8 mouse cellular contexts compared by ENCODE assay signal in genomic region chr2:16356106-16356818, GRCm38 (mm10). TPM values are rescaled to one million over a fixed set of nuclear protein-coding genes. Genes with fewer than 3 reads are reported as not detected.
DNase-seq lines count a peak whose midpoint lies in the region; ATAC-seq and TF ChIP-seq lines count a peak whose summit lies in the region.

Gene Plxdc2, plus strand, starts transcription at chr2:16356304.

- peak within 1 kb of the TSS; percentile 82 for H3K4me2 ChIP-seq in embryonic facial prominence, embryonic 13.5 days

- H3K27me3 ChIP-seq in embryonic facial prominence, embryonic 13.5 days = no peaks in the 10 kb centered on the region
- no peaks in the 10 kb centered on the region for H3K27me3 ChIP-seq in kidney, adult 2 months (replicated peaks; ENCODE audit: control insufficient read depth, insufficient read depth, low read length)
- no peaks in the 10 kb centered on the region for H3K27me3 ChIP-seq in limb, embryonic 10.5 days (ENCODE audit: low read depth, poor library complexity, severe bottlenecking)
- H3K27me3 ChIP-seq in midbrain, embryonic 10.5 days (ENCODE audit: low read depth, poor library complexity, severe bottlenecking) = peaks cover 16% of the 10 kb centered on the region
- H3K27me3 ChIP-seq in small intestine, adult 2 months (ENCODE audit: control insufficient read depth, insufficient read depth, low read length) = peaks cover 3% of the 10 kb centered on the region; the same call in 1 of the 2 replicates

- WGBS in embryonic facial prominence, embryonic 13.5 days = under 1% methylated on average over 45 of the region's 45 CpGs
- under 1% methylated on average over 43 of the region's 45 CpGs for WGBS in kidney, adult 2 months
- WGBS in limb, embryonic 10.5 days = under 1% methylated on average over 45 of the region's 45 CpGs
- WGBS in midbrain, embryonic 10.5 days = under 1% methylated on average over 45 of the region's 45 CpGs
- WGBS in small intestine, adult 2 months = 3% methylated on average over 45 of the region's 45 CpGs

- H3K27ac ChIP-seq in embryonic facial prominence, embryonic 13.5 days = peak within 1 kb of the TSS; percentile 87
- peak within 1 kb of the TSS; percentile 95 for H3K27ac ChIP-seq in kidney, adult 2 months (ENCODE audit: insufficient read depth, low read depth, low read length)
- peak within 1 kb of the TSS; percentile 90 for H3K27ac ChIP-seq in limb, embryonic 10.5 days
- peak within 1 kb of the TSS; percentile 88 for H3K27ac ChIP-seq in midbrain, embryonic 10.5 days (replicated peaks)
- H3K27ac ChIP-seq in small intestine, adult 2 months (ENCODE audit: insufficient read depth, low read depth, low read length) = no peak within 1 kb of the TSS

- no peaks in the 10 kb centered on the region for H3K36me3 ChIP-seq in embryonic facial prominence, embryonic 13.5 days
- no peaks in the 10 kb centered on the region for H3K36me3 ChIP-seq in kidney, adult 2 months (ENCODE audit: control insufficient read depth, insufficient read depth, low read length)
- no peaks in the 10 kb centered on the region for H3K36me3 ChIP-seq in limb, embryonic 10.5 days
- no peaks in the 10 kb centered on the region for H3K36me3 ChIP-seq in midbrain, embryonic 10.5 days
- H3K36me3 ChIP-seq in small intestine, adult 2 months (ENCODE audit: control insufficient read depth, insufficient read depth, low read length) = no peaks in the 10 kb centered on the region

- H3K9ac ChIP-seq in embryonic facial prominence, embryonic 13.5 days = peak within 1 kb of the TSS; percentile 76

- TF ChIP-seq POLR2A in kidney, adult 2 months (IDR thresholded peaks at IDR 0.05; ENCODE audit: low read depth, low read length) = peak; percentile 40
- TF ChIP-seq POLR2A in small intestine, adult 2 months (IDR thresholded peaks at IDR 0.05; ENCODE audit: low read depth, low read length) = no peak

- peak; percentile 87 for ATAC-seq in embryonic facial prominence, embryonic 13.5 days (ENCODE audit: insufficient number of reproducible peaks, insufficient read depth, low FRiP score, low TSS enrichment, low read depth)
- no peak for ATAC-seq in monocyte, adult 5-6 weeks (replicated peaks; ENCODE audit: insufficient number of reproducible peaks, low FRiP score, low TSS enrichment, poor library complexity, severe bottlenecking)

- peak; percentile 71 to 72 for DNase-seq in adrenal gland, postnatal 36 days
- DNase-seq in heart, adult 8-10 months (ENCODE audit: low spot score) = peak; percentile 68
- DNase-seq in kidney, adult 2 months = peak; percentile 85
- peak; percentile 82 for DNase-seq in limb, embryonic 10.5 days (ENCODE audit: low spot score)
- peak; percentile 80 for DNase-seq in midbrain, embryonic 10.5 days (ENCODE audit: low spot score)

- peak within 1 kb of the TSS; percentile 67 for H3K4me3 ChIP-seq in embryonic facial prominence, embryonic 13.5 days
- peak within 1 kb of the TSS; percentile 82 for H3K4me3 ChIP-seq in kidney, adult 2 months (ENCODE audit: insufficient read depth, low read depth, low read length)
- peak within 1 kb of the TSS; percentile 70 for H3K4me3 ChIP-seq in limb, embryonic 10.5 days
- peak within 1 kb of the TSS; percentile 76 for H3K4me3 ChIP-seq in midbrain, embryonic 10.5 days
- peak within 1 kb of the TSS; percentile 66 for H3K4me3 ChIP-seq in small intestine, adult 2 months (ENCODE audit: low read depth, low read length)

- no peak for TF ChIP-seq CTCF in kidney, adult 2 months (conservative IDR thresholded peaks at IDR 0.05; ENCODE audit: insufficient read depth, insufficient read length, low read depth, low read length)
- TF ChIP-seq CTCF in small intestine, adult 2 months (IDR thresholded peaks at IDR 0.05; ENCODE audit: extremely low read depth, insufficient read length, insufficient replicate concordance, low read depth, low read length) = no peak

- peaks cover 16% of the 10 kb centered on the region for H3K4me1 ChIP-seq in embryonic facial prominence, embryonic 13.5 days
- peaks cover 4% of the 10 kb centered on the region; the same call in 1 of the 2 replicates for H3K4me1 ChIP-seq in kidney, adult 2 months (ENCODE audit: control insufficient read depth, insufficient read depth, low read length)
- peaks cover 28% of the 10 kb centered on the region for H3K4me1 ChIP-seq in limb, embryonic 10.5 days
- H3K4me1 ChIP-seq in midbrain, embryonic 10.5 days = peaks cover 30% of the 10 kb centered on the region
- no peaks in the 10 kb centered on the region for H3K4me1 ChIP-seq in small intestine, adult 2 months (ENCODE audit: control insufficient read depth, insufficient read depth, insufficient read length, low read length)

- no peaks in the 10 kb centered on the region for H3K9me3 ChIP-seq in embryonic facial prominence, embryonic 13.5 days
- no peaks in the 10 kb centered on the region for H3K9me3 ChIP-seq in limb, embryonic 10.5 days (replicated peaks)
- H3K9me3 ChIP-seq in midbrain, embryonic 10.5 days (replicated peaks) = no peaks in the 10 kb centered on the region

RNA-seq across cellular contexts. Expression of gene Plxdc2, which starts in this region (rescaled TPM):
- 10 to 100 TPM; 12.9 to 17.8 TPM for total RNA-seq in adrenal gland, postnatal 36 days (2021)
- 29.6 and 33.0 TPM in 2 replicates for polyA plus RNA-seq in embryonic facial prominence, embryonic 13.5 days (2015; fragmentation: Nextera tagmentation; extraction: Ambion mirVana)
- total RNA-seq in heart, adult 8-10 months (2022) = 10 to 100 TPM; 16.7 to 20.7 (median 18.2) TPM
- 32.6 and 34.3 TPM in 2 replicates for polyA plus RNA-seq in kidney, adult 2 months (2012; rRNA removed)
- 19.0 and 23.8 TPM in 2 replicates for polyA plus RNA-seq in limb, embryonic 10.5 days (2016; fragmentation: Nextera tagmentation; extraction: Ambion mirVana)
- 16.9 and 18.9 TPM in 2 replicates for polyA plus RNA-seq in midbrain, embryonic 10.5 days (2016; fragmentation: Nextera tagmentation; extraction: Ambion mirVana)
- polyA plus RNA-seq in small intestine, adult 2 months (2012; rRNA removed) = 0.81 and 1.2 TPM in 2 replicates
- 0.32 to 1.9 TPM (median 0.86 TPM) in 3 replicates for total RNA-seq in monocyte, adult 5-6 weeks (2017)
